Mouse (Mus musculus) heart, postnatal 25 days (tissue): ENCODE results near the gene Igfbp2. TPM values are rescaled to one million over a fixed set of nuclear protein-coding genes. Genes with fewer than 3 reads are reported as not detected.

Source experiments
- DNase-seq: peaks from one replicate; pipeline ENCODE4 v3.0.0; 2022; ENCODE audit warnings: low spot score
- intact Hi-C: fragments of 180-260 bp; cut with DNase I; formaldehyde crosslinking; loops from one replicate; pipeline ENCODE4 v1.15.1; 2025
- total RNA-seq, 2 experiments: library from RNA; stranded (reverse); gene quantifications; 2 replicates each; pipeline ENCODE4 v1.2.3; 2021

The Igfbp2 gene
- total RNA-seq, 2 experiments from 2014 or later: not detected

DNA sequence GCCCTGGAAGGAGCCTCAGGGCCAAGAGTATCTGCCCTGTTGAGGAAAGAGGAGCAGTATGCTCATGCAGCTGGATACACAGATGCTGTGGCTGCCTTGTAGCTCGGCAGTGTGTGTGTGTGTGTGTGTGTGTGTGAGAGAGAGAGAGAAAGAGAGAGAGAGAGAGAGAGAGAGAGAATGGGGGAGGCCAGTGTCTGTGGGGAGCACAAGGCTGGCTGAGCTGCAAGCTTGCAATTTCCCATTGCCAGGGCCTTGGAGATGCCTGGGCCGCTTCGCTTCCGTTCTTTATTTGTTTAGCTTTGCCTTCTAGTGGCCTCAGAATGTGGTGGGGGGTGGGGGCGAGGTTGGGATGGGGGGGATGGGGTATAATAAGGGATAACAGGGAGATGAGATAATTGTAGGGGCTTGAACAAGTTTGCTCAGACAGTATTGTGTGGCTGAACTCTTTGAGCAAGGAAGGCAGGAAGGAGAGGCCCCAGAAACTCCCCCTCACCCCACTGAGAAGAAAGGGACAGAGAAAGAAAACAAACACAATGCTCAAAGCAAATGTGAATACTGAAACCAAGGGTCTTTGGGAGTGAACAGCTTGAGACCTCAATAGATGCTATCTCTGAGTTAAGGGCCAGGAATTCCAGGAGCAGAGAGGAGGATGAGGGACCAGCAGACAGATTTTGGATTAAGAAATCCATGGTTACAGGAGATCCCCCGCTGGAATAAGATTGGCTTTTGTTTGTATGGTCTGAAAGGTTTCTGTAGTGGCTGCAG lies 10.5 kb upstream of the Igfbp2 start:
- DNase-seq: no peak
- intact Hi-C loops: no loop called here

- intact Hi-C loops: no loop called here
- DNase-seq: no peak
Measured at GRCm38 (mm10) chr1:72815184-72815583, 9.1 kb upstream of the Igfbp2 start.

DNA sequence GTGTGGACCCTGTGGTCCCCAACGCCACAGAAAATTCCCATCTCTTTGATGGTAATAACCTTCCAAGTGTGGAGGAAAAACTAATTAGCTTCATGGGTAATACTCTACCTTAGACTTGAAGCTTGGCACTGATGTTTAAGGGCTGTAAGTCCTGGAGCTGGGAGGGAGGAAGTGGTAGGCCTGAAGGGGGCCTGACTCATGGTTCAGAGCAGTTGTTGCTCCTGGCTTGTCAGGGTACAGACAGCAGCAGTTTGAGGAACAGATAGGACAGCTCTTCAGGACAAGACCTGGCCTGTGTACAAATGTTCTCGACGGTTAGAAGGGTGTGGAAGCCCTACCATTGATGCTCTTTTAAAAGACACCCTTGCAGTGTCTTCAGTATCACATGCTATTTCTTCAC lies 8.7 kb upstream of the Igfbp2 start:
- intact Hi-C loops: no loop called here
- no peak for DNase-seq

GRCm38 (mm10) chr1:72819995-72820394 lies 4.3 kb upstream of the Igfbp2 start:
- intact Hi-C loops: no loop called here
- DNase-seq: no peak

DNA sequence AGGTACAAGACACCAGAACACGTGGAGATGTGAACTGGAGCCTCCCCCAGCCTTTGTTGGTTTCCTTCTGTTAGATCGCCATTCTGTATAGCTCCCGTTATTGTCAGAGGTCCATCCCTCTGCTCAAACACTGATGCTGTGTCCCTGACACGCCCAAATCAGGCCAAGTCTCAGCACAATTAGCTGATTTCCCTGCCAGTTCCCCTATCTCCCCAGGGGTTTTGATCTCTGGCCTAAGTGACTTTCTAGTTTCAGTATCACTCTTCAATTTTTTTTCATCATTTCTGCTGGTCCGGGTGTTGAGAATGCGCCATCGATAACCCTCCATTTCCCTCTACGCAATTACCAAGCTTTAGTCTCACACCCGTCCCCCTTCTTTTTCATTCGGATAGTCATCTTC lies 1.4 kb upstream of the Igfbp2 start:
- no peak for DNase-seq
- intact Hi-C loops: no loop called here

GRCm38 (mm10) chr1:72824707-72825101 lies 401 bp downstream of the Igfbp2 start:
- no peak for DNase-seq
- intact Hi-C loops: no loop called here

DNA sequence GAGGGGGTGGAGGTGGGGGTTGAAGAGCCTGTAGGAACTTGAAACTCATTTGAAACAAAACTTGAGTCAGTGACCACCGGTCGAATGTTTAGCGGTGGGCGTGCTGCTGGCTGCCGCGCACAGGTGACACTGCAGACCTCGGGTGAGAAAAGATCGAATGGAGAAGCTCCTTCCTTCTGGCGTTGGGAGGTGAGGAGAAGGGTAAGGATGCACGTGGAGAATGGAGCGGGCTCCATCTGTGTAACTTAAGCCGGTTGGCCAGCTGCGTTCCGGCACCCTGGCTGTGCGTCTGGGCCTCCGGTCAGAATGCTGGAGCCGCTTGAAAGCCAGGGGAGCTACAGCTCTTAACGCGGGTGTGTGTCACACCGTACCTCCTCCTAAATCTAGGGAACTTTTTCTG lies 983 bp downstream of the Igfbp2 start:
- DNase-seq: no peak
- intact Hi-C loops: no loop called here

GRCm38 (mm10) chr1:72825921-72826320 lies 1.6 kb downstream of the Igfbp2 start:
- intact Hi-C loops: no loop called here
- DNase-seq: no peak

GRCm38 (mm10) chr1:72826446-72826845 lies 2.1 kb downstream of the Igfbp2 start:
- intact Hi-C loops: no loop called here
- DNase-seq: no peak

- no peak for DNase-seq
- intact Hi-C loops: no loop called here
Measured at GRCm38 (mm10) chr1:72826931-72827330, 2.6 kb downstream of the Igfbp2 start.

- intact Hi-C loops: no loop called here
- no peak for DNase-seq
Measured at GRCm38 (mm10) chr1:72827411-72828315, 3.4 kb downstream of the Igfbp2 start.

- intact Hi-C loops: no loop called here
- no peak for DNase-seq
Measured at GRCm38 (mm10) chr1:72828843-72829242, 4.5 kb downstream of the Igfbp2 start.

DNA sequence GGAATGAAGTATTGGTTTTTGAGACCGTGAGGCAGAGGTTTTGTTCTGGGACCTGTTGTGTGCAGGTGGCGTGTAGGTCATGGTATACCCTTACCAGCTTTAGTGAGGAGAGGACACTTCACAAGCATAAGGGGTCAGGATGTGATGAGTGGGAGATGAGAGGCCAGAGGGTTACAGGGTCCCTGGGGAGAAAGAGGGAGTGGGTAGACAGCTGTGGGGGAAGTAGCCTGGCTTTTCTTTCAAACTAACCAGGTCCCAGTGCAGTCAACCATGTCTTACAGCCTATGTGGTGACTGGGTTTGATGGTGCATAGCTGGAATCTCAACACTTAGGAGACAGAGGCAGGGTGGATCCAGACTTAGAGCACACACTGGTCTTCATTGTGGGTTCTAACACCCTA lies 6.2 kb downstream of the Igfbp2 start:
- intact Hi-C loops: no loop called here

DNA sequence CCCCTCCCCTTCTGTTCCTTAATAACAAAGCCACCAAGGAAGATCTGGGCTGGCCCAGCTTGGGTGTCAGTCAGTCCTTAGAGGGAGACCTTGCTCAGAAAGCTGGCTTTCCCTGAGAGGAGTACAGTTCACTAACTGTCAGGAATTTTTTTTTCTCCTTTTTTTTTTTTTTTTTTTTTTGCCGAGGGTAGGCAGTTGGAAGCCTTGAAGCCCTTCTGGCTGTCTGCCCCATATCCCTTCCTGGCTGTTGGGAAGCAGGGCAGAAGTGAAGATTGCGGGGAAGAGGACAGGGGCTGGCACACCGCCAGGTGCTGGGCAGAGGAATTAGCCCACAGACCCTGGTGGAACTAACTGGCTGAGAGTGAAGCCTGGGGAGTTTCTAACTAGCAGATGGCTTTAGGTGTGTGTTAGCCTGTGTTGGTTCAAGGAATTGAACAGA lies 8.4 kb downstream of the Igfbp2 start:
- intact Hi-C loops: no loop called here
- DNase-seq: no peak

More for the DNA sequence above, 6.2 kb downstream of the Igfbp2 start:
- DNase-seq: no peak

DNA sequence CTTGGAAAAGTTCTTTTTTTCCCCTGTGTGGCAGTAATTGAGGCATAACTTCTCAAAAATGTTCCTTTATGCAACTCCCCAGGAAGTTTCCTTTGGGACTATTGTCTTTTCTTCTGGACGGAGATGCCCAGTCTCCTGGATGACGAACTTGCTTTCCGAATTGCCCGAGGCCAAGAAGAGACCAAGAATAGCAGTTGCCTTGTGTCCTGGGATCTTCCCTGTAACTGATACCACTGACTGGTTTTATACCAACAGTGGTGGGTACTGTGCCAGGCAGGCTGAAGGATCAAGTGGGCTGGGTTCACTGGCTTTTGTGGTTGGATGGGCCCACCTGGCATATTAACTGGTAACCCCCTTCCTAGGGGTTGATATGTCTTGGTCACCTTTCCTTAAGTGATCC lies 9.3 kb downstream of the Igfbp2 start:
- no peak for DNase-seq
- intact Hi-C loops: no loop called here

DNA sequence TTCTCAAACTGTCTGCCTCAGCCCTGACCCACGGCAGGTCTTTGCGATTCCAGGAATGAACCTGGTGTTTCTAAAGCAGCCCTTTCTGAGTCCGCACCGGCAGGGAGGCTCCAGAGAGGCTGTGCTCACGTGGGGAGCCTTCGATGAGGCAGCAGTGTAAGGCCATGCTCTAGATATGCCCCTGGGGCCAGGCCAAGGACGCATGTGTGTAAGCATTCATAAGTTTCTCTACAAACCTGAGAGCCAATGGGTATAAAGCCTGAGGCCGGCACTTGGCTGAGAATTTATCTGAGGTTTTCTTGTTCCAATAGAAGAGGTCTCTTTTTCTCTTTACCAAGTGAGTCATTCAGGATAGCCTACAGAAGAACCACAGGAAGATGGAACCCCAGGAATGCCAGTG lies 15.1 kb downstream of the Igfbp2 start:
- DNase-seq: no peak
- intact Hi-C loops: no loop called here

DNA sequence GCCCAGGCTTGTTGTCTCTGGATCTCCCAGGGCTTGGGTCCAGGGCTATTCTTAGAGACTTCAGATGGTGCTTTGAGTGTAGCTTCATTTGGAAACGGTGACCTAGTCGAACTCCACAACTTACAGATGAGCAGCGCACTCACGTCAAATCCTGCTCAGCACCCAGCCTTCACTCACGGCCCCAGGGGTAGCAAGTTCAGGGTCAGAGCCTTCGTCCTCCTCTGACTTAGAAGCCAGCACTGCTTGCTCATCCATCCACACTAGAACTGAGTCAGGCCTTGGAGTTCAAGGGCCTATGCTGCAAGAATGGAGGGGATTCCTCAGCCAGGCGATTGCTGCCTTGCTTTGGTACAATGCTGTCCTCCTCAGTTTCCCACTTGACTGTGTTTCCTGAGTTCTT lies 15.5 kb downstream of the Igfbp2 start:
- intact Hi-C loops: no loop called here
- DNase-seq: no peak

- intact Hi-C loops: no loop called here
Measured at GRCm38 (mm10) chr1:72842666-72843459, 18.6 kb downstream of the Igfbp2 start.

DNA sequence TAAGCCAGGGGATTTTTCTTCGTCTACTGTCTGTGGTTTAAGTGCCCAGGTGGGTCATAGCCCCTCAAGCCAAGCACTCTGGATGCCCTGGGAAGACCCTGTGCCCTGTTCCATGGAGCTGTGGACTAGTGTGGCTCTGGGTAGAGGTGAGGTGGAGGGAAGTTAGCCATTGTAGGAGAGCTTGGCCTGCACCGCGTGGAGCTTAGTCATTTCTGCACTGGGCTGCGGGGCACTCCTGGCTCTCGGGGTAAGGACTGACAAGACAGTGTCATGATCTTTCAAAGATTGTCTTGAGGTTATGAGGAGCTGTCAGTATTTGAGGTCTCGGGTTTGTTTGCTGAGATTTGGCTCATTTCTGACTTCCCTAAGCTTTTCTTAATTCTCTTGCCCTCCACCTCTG lies 20.4 kb downstream of the Igfbp2 start:
- intact Hi-C loops: no loop called here
- no peak for DNase-seq

More at GRCm38 (mm10) chr1:72842666-72843459, 18.6 kb downstream of the Igfbp2 start:
- no peak for DNase-seq

DNA sequence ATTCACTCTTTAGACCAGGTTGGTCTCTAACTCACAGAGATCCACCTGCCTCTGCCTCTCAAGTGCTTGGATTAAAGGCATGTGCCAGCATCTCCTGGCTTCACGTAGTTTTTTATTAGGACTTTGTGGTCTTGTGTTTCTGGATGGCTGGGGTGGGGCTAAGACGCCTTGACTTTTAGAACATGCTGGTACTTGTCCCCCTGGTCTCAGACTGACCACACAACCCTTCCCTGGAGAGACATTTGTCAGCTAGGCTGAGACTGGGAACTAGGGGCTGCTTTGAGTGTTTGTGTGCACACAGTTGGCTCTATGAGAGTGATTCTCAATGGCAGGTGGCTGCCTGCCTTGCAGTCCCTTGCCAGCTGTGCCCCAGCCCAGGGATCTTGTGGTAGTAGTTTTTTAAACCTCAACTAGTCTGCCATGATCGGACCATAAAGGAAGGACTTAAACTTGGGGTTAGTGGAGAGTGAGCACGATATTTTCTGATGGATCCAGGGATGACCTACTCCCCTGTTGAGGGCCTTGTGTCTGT lies 23.6 kb downstream of the Igfbp2 start:
- no peak for DNase-seq
- intact Hi-C loops: no loop called here
